Mouse (Mus musculus) MEL (cell line): ENCODE measurements around the gene Gsk3a.

Experiments
- CTCF ChIP-seq, 3 experiments: IDR thresholded peaks in 2 of 3; conservative IDR thresholded peaks in 1 of 3; 2 replicates each; pipeline ENCODE4 v1.5.1; 2011 to 2012; ENCODE audit warnings: low read length in 3 of 3, low read depth in 2 of 3, mild to moderate bottlenecking in 2 of 3, improper control_type of control experiment in 1 of 3, inconsistent platforms in 1 of 3, mixed read lengths in 1 of 3, moderate library complexity in 1 of 3; ENCODE audit not compliant: control insufficient read depth in 1 of 3, insufficient read depth in 1 of 3, poor library complexity in 1 of 3, severe bottlenecking in 1 of 3
- EP300 ChIP-seq, 2 experiments: IDR thresholded peaks; 2 replicates each; pipeline ENCODE4 v1.6.1; 2011; ENCODE audit warnings: improper control_type of control experiment in 2 of 2, low read length in 2 of 2, low read depth in 1 of 2, mild to moderate bottlenecking in 1 of 2
- GABPA ChIP-seq: IDR thresholded peaks from 2 replicates; pipeline ENCODE4 v1.6.1; 2012; ENCODE audit warnings: low read depth, mild to moderate bottlenecking, inconsistent platforms, low read length, improper control_type of control experiment, moderate library complexity
- GATA1 ChIP-seq: IDR thresholded peaks from 2 replicates; pipeline ENCODE4 v1.6.1; 2011; ENCODE audit warnings: low read depth, low read length, improper control_type of control experiment
- MEF2A ChIP-seq: IDR thresholded peaks from 2 replicates; pipeline ENCODE4 v1.6.1; 2014; ENCODE audit warnings: low read depth, mild to moderate bottlenecking, inconsistent platforms, low read length, improper control_type of control experiment; ENCODE audit not compliant: poor library complexity, insufficient replicate concordance, severe bottlenecking; ENCODE audit errors: extremely low read depth
- POLR2AphosphoS5 ChIP-seq: IDR thresholded peaks from 2 replicates; pipeline ENCODE4 v1.6.1; 2012; ENCODE audit warnings: low read depth, borderline replicate concordance, mild to moderate bottlenecking, inconsistent platforms, low read length, moderate library complexity, mixed read lengths
- TCF12 ChIP-seq: IDR thresholded peaks from 2 replicates; pipeline ENCODE4 v1.6.1; 2014; ENCODE audit warnings: low read depth, mild to moderate bottlenecking, inconsistent platforms, low read length, improper control_type of control experiment, moderate library complexity
- USF1 ChIP-seq: IDR thresholded peaks from 2 replicates; pipeline ENCODE4 v1.6.1; 2014; ENCODE audit warnings: low read depth, mild to moderate bottlenecking, inconsistent platforms, low read length, improper control_type of control experiment, moderate library complexity
- ZNF384 ChIP-seq: IDR thresholded peaks from 2 replicates; pipeline ENCODE4 v1.6.1; 2012; ENCODE audit warnings: low read depth, mild to moderate bottlenecking, inconsistent platforms, low read length, improper control_type of control experiment

- TF ChIP-seq TCF12 (no peak), CTCF (IDR thresholded peaks at IDR 0.05 in 2 of 3, conservative IDR thresholded peaks at IDR 0.05 in 1 of 3; ENCODE audit: control insufficient read depth in 1 of 3, insufficient read depth in 1 of 3, low read depth in 2 of 3, low read length in 3 of 3, poor library complexity in 1 of 3, severe bottlenecking in 1 of 3) (no peak), POLR2AphosphoS5 (no peak), MEF2A (no peak), GABPA (no peak), EP300 (IDR thresholded peaks at IDR 0.05; ENCODE audit: low read depth in 1 of 2, low read length in 2 of 2) (no peak), ZNF384 (no peak), GATA1 (no peak), USF1 (no peak)
These were observed 28.5 kb downstream of the Gsk3a start for GRCm38 (mm10) chr7:25209161-25209622.
